Mouse (Mus musculus): ENCODE measurements around the gene Tmem252.

- TF ChIP-seq CTCF (IDR thresholded peaks at IDR 0.05; ENCODE audit: extremely low read depth, insufficient read length, insufficient replicate concordance, low read depth, low read length): no peak
- no peak for TF ChIP-seq POLR2A (IDR thresholded peaks at IDR 0.05; ENCODE audit: low read depth, low read length)
Observed at GRCm38 (mm10) chr19:24698651-24699050, 24.8 kb downstream of the Tmem252 start.
